Mouse (Mus musculus) megakaryocyte progenitor cell, adult 5-6 weeks (primary cell): ENCODE measurements around the gene Gm37240. TPM values are rescaled to one million over a fixed set of nuclear protein-coding genes. Genes with fewer than 3 reads are reported as not detected.

Experiments
- ATAC-seq: replicated peaks from 2 replicates; pipeline ENCODE4 v1.8.0; 2016; ENCODE audit warnings: mild to moderate bottlenecking, moderate TSS enrichment, inconsistent platforms; ENCODE audit not compliant: poor library complexity
- total RNA-seq, 2 experiments: library from RNA; stranded (forward) in 1 of 2; stranded (reverse) in 1 of 2; fragments of 157-497, 149-512 nt in 1 of 2; fragments of 200-1000 nt in 1 of 2; gene quantifications; 2 replicates each; pipeline versions ENCODE4 v1.2.3 to v1.2.4; 2015 to 2017

The Gm37240 gene
- total RNA-seq, 2 experiments from 2014 or later = not detected

DNA sequence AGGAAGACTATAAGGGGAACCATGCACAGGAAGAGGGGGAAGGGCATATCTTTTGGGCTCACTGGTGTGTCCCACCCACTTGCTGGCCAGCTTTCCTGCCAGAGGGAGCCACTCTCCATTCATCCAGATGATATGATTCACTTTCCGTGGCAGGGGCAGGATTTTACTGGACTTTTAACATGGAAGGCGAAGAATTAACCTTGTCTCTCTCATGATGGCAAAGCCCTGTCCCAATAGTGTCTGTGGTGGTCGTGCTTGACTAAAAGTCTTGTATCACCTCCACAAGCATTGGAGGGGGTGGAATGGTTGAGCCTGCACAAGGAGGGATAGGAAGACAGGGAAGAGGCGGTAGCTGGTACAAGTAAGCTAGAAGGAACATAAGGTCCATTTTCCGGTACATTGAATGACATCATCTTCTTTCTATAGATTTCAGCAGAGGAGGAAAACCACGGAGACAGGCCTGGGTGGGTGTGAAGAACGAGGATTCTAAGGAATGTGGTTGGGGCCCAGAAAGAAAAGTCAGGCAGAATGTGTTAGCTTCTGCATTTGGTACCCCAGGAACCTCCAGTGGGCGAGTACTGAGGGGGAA is 576.8 kb downstream of the Gm37240 start:
- no peak for ATAC-seq

DNA sequence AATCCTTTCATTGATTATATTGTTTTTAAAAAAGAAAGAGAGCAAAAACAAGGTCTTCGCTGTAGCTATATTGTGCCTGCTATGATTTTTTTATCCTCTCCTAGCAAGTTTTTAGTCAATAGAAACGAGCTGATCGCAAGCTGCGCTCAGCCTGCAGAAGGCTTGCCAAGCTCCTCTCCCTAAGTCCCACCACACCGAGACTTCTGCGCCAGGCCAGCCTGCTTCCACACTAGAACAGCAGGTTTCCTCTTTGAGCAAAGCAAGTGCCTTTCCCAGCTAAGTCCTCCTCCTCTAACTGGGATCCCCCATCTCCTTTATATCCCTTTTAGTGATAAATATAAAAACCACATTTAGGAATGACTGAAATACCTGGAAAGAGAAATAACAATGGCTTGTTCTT is 578.1 kb downstream of the Gm37240 start:
- ATAC-seq = no peak

DNA sequence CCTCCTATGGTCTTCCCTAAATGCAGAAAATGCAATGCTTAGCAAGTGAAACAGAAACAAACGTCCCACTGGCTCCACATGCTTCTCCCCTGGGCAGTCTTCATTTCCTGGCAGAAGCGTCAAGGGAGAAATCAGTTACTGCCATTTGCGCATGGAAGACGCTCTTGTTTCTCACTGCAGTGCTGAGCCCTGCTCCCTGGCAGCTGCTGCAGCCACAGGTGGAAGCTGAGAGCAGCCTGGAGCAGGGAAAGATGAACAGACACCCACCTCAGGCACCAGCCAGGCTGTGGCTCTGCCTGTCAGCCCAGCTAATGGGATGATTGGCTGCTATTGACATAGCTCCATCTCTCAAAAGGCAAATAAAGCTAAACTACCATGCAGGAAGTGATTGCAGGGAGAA is 578.6 kb downstream of the Gm37240 start:
- no peak for ATAC-seq

DNA sequence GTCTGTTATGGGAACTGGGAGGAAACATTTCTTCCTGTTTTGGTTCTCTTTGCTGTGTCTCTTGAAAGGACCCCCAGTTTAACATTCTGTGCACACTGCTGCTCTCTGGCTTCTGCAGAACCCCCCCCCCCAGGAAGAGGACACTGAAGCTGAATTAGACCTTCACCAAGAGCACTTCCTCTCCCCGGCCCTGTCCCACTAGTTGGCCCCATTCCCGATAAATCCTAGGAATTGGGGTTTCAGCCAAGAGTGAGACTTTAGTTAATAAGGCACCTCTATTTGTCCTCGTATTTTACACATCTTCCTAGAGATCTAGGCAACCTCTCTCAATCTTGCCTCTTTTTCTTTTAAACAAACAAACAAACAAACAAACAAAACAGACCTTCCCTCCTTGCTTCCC is 585.5 kb downstream of the Gm37240 start:
- ATAC-seq = no peak

DNA sequence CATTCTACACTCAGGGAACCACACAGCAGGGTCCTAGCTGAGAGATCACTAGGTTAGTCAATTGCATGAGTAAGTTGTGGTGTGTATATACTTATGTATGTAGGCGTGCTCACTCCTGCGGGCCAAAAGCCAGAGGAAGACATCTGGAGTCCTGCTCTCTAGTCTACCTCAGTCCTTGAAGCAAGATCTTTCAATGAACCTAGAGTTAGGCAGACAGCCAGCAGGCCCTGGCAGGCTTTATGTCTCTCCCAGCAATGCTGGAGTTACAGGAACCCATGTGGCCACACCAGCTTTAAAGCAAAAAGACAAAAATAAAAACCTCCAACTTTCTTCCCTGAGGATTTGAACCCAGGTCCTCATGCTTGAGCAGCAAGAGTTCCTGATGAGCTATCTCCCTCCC is 586.0 kb downstream of the Gm37240 start:
- ATAC-seq = no peak

DNA sequence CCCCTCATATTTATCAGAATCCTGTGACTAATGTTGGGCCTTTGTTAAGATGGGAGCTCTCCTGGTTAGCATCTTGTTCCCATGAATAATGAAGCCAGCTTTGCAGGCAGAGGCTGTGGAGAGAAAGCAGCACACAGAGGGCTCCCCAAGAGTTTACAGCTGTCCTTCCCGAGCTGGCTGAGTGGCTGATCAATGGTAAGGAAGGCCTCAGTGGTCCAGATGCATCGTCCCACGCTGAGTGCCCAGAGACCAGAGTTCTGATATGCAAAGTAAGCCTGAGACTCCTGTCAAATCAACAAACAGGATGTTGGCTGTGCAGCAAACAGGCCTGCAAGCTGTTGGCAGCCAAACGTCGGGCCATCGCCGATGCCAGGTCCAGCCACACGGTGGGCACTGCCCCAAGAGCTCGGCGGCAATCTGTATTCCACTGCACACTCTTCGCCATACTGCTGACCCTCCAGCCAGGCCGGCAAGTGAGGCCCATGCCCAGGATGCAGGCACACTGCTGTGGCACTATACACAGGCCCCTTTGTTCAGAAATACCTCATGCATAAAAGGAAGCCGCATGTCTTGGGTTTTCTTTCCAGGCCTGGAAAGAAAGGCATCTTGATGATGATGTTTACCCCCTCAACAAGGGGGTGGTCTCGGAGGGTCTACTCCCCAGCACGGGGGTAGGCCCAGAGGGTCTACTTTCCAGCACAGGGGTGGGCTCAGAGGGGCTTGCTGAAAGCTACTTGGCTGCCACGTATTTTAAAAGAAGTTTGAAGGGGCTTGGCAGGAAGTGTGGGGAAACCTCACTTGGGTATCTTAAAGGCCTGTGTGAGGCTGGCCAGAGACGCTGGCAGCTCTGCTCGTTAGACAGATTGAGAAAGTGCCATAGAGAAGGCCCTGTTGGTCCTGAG is 587.4 kb downstream of the Gm37240 start:
- ATAC-seq = no peak

DNA sequence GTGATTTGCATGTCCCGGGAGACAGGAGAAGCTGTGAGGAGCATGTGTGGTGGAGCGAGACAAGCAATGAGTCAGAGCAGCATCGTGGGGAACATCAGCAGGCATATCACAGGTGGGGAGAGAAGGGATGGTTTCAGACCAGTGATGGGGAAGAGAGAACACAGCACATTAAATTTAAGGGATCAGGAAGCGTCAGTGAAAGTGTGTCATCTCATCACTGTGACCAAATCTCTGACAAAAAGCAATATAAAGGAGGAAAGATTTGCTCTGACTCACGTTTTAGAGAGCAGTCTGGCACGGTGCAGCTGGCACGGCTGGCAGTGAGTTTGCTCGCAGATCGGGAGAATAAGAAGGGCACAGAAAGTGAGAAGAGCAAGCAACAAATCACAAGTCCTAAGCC is 592.1 kb downstream of the Gm37240 start:
- no peak for ATAC-seq

DNA sequence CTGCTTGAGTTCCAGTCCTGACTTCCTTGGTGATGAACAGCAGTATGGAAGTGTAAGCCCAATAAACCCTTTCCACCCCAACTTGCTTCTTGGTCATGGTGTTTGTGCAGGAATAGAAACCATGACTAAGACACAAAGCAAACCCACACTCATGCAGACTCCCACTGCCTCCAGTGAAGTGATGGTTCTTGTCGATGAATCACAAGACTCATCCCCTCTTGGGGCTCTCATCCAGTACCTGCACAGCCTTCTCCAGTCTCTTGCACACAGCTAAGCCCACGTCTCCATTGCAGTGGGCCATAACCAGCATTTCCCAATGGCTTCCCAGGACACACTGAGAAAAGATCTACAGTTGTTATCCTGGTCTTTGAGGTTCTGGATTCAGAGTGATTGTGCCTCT is 599.7 kb downstream of the Gm37240 start:
- no peak for ATAC-seq

DNA sequence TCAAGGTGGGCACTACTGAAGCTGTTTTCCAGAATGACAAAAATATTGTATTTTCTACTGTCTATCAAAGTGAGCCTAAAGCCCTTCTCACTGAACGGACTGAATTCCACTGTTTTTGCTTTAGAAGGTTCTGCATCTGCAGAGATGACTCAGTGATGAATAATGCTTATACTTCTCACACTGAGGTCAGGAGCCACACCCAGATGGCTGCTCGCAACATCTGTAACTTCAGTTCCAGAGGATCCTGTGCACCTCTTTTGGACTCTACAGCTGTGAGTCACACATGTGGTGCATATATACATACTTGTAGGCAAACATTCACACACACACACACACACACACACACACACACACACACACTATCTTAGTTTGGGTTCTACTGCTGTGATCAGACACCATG is 602.8 kb downstream of the Gm37240 start:
- ATAC-seq = no peak

DNA sequence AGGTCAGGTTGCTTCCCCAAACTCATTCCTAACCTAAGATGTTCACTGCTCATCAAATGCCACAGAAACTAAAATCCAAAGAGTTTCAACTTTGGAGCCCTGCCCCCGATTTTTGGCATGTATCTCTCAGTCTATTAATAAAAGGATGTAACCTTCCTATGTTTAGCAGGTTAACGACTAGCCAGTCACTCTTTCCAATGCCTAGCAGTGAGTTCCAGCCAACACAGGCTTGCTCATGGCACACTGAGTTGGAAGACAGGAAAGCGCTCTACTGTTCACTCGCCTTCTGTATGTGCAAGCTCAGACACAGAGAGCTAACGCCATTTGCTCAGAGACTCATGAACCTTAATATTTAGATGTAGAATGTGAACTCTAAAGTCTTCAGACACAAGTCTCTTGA is 604.5 kb downstream of the Gm37240 start:
- no peak for ATAC-seq

DNA sequence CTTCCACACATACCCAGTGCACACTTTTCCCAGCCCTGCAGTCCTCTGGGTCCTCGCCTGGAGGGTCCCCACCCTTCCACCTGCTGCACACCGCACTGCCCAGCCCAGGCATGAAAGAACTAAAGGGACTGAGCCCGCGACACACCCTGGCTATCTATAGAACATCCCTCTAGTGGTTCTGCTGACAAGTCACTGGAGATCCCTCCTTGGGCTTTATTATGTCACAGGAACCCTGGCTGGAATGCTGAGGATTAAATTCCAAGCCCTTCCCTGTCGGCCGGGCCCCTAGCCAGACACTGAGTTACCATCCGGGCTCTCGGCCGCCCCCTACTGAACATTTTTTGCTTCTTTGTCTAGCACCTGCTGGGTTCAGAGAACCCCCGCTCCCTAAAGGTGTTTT is 612.2 kb downstream of the Gm37240 start:
- no peak for ATAC-seq

DNA sequence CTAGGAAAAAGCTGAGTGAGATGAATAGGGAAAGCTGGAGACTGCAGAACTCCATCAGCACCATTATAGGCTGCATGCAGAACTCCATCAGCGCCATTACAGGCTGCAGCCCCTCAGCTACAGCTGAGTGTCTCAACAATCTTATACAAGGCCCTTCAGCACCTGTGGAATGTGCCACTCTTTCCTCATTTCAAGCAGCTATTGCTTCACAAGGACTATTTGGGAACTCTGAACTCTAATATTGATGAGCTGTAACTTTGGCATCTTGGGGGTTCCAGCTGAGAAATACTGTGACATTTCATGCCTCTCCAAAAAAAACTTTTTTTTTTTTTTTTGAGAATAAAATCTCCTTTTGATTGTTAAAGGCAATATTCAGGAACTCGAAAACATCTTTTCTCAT is 615.8 kb downstream of the Gm37240 start:
- no peak for ATAC-seq

DNA sequence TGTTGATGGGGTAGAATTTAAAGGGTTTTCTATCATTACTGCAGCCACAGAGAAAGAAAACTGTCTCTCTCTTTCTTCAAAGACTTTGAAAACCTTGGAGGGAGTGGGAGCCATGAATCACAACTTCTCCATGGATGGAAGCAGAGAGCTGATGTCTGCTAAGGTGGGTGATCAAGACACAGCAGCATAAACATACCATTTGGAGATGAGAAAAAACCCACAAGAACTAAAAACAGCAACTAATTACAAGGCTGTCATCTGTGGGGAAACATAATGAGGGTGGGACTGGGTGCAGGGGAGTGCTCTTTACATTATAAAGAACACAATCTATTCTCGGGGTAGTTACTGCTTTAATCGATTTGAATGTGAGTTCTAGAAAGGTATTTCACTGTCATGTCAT is 622.4 kb downstream of the Gm37240 start:
- no peak for ATAC-seq

DNA sequence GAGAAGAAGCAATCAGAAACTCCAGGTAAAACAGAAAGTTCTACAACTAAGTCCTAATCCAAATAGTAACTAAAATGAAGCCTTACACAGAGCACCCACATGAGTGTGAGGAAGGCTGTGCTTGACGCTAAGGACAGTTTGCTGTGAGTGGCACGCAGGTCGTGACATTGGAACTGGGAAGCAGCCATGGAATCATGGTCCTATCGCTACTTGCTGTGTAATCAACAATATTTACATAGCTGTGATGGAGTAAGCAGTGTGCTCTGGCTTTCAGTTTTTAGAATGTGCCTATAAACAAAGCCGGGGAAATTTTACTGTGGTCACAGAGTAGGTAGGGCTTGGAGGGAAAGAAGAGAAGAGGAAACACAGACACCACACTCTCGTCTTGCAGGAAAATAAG is 622.8 kb downstream of the Gm37240 start:
- ATAC-seq = no peak

DNA sequence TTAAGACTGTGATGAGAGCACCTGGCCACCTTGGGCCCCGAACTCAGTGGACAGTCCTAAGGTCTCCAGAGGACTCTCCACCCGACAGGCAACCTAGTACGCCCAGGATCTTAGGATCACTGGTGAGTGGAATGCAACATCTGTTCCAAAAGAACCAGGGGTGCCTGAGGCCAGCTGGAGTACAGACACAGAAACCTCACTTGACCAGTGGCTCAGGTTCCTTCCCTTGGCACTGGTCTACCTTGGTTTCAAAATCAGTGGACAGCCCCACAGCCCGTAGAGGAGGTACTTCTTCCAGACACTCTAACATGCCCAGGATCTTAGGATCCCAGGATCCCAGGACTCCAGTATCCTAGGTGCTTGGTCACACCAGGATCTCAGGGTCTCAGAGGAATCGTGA is 632.8 kb downstream of the Gm37240 start:
- no peak for ATAC-seq

DNA sequence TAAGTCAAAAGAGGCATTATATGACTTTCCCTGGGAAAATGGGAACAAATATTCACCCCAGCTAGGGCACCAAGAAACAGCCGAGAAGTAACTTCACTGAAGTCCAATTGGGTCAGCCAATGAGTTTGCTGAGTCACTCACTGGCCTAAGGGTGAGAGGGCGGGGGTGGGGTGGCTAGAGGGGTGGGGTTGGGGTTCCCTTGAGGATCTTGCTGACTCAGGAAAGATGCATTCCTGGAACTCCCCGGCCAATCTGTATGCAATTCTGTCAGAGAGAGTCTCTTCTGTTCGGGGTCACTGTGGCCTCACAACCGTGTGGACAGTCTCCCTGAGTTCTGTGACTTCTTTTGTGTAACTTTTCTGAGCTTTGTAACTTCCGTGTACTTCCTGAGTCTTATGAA is 635.7 kb downstream of the Gm37240 start:
- no peak for ATAC-seq

DNA sequence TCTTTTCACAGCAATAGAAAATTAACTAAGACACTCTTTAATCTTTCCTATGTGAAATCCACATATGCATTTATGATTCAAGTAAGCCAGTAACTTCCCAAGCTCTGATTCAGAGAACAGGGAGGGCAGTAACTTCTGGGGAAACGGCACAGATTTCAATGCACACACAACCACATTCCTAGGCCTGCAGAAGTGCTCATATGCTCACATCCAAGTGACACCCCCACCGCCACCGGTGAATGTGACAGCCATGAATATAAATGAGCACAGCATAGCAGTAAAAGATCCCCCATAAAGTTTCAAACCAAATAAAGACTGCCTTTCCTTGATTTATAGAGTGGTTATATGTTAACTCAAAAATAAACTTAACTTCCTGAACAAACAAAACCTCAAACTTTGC is 641.2 kb downstream of the Gm37240 start:
- no peak for ATAC-seq

DNA sequence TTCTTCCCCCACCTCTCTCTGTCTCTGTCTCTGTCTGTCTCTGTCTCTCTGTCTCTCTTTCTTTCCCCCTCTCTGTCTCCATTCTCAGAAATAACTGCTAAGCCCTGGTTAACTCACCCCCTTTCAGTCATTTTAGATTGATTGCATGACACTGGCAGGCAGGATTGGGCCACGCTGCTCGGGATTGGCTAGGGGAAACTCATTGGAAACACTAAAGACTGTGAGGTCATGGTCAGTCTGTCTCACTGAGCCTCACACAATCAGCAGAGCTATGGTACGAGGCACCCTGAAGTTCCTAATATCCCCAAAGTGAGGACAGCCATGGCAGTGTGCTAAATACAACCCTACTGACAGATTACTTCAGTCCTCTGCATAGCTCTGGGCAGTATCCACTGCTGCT is 650.8 kb downstream of the Gm37240 start:
- ATAC-seq = no peak

DNA sequence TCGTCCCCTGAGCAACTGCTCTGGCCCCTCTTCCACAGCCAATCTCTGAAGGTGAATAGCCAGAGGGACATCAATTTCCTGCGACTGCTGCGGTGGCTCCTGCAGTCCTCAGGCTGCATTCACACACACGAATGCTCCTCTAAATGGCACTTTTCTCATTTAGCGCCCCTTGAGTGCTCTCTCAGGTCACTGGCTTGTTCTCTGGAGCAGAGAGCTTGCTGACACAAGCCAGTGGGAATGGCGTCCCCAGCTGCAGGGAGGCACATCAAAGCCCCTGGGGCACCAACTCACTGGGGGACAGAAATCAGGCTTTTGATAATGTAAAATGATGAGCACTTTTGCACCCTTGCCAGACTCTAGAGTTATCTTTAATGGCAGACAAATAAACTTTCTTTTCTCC is 654.5 kb downstream of the Gm37240 start:
- no peak for ATAC-seq

DNA sequence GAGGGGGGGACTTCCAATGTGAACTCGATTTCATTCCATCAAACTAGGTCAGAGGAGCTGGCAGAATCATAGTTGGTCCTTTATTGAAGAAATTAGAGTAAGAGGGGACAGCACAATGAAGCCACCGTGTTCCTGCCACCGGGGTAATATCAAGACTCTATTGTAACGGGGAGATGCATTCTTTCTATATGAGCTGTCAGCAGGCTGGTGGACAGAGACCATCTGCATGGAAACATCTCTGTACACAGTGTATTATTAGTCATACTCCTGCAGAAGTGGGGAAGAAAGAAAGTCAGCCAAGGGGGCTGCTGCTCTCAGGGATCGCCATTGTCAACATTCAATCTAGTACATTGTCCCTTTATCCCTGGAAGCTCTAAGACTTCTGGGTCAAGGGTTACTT is 665.3 kb downstream of the Gm37240 start:
- ATAC-seq = no peak

DNA sequence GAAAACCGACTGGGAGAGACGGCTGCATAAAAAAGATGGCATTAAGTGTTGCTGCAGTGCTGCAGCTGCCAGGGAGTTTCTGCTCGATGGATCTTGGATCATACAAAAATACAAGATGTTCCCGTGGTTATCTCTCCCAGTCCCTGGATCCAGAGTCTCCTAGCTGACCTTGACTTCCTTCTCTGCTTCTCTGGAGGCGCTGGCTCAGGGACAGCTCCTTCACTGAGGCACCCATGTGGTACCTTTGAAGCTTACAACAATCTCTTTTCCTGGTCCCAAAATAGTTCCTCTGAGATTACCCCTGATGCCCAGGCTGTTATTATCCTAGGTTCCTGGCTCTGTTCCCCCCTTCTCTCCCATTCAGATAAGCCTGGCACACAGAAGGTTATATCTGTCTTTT is 672.4 kb downstream of the Gm37240 start:
- ATAC-seq = no peak

DNA sequence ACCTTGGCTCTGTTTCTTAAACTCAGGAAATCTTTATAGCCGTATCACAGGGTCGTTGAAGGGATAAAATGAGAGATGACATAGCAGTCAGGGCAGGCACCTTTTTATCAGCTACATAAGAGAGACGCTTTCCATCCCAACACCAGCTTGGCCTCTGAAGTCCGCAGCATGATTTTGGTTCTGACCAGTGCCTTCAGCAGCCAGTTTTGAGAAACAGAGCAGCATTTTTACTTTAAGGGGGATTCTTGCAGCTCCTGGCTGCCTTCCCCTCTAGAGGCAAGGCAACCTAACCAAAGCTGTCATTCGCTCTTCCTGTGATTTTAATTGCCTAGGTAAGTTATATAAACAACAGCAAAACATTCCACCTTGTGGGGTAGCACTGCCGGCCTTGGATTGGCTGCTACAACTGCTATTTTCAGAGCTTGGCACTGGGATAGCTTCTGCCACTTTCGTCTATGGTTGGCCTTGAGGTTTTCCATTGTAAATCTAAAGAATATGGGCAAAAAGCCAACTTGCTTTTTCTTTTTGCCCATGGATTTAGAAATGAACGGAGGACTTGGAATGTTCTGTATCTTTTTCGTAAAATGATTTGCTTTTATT is 674.5 kb downstream of the Gm37240 start:
- ATAC-seq = no peak
